Mouse (Mus musculus) forebrain, embryonic 15.5 days (tissue): ENCODE measurements around the gene Dhx15. TPM values are rescaled to one million over a fixed set of nuclear protein-coding genes. Genes with fewer than 3 reads are reported as not detected.
A peak's percentile ranks its signal among the peaks of the same experiment; 100 is the strongest.

Source experiments
- ATAC-seq: fragments of 200-750 bp; cut with Nextera tagmentation; replicated peaks from 2 replicates; pipeline ENCODE4 v1.8.0; 2017; ENCODE audit warnings: mild to moderate bottlenecking, moderate TSS enrichment, moderate library complexity
- H3K27ac ChIP-seq: fragments of 300-500 bp; sonication (generic); replicated peaks from 2 replicates; pipeline ENCODE4 v1.5.1; 2015; ENCODE audit warnings: mild to moderate bottlenecking, inconsistent platforms
- H3K27me3 ChIP-seq: fragments of 300-500 bp; sonication (generic); 2 replicates; pipeline ENCODE4 v1.6.1; 2015; ENCODE audit warnings: inconsistent platforms
- H3K36me3 ChIP-seq: fragments of 300-500 bp; sonication (generic); 2 replicates; pipeline ENCODE4 v1.6.1; 2015; ENCODE audit warnings: mild to moderate bottlenecking, inconsistent platforms
- H3K4me1 ChIP-seq: fragments of 300-500 bp; sonication (generic); 2 replicates; pipeline ENCODE4 v1.6.1; 2015; ENCODE audit warnings: inconsistent platforms
- H3K4me2 ChIP-seq: fragments of 300-500 bp; sonication (generic); replicated peaks from 2 replicates; pipeline ENCODE4 v1.6.1; 2015; ENCODE audit warnings: mild to moderate bottlenecking, inconsistent platforms
- H3K4me3 ChIP-seq: fragments of 300-500 bp; sonication (generic); 2 replicates; pipeline ENCODE4 v1.5.1; 2015; ENCODE audit warnings: mild to moderate bottlenecking, inconsistent platforms
- H3K9ac ChIP-seq: fragments of 300-500 bp; sonication (generic); replicated peaks from 2 replicates; pipeline ENCODE4 v1.6.1; 2015; ENCODE audit warnings: mild to moderate bottlenecking, inconsistent platforms
- H3K9me3 ChIP-seq: fragments of 300-500 bp; sonication (generic); 2 replicates; pipeline ENCODE4 v1.6.1; 2016; ENCODE audit warnings: inconsistent platforms
- WGBS: fragments of 180-500 bp; shearing (Covaris S2); methylation state at CpG from one replicate; pipeline ENCODE4 v1.1.7; 2015; ENCODE audit warnings: mixed read lengths; 5-methylcytosine and 5-hydroxymethylcytosine counted together
- polyA plus RNA-seq: library from polyadenylated mRNA; unstranded; fragments of >200 nt; fragmentation: Nextera tagmentation; extraction: Ambion mirVana; gene quantifications from 2 replicates; pipeline ENCODE4 v1.2.1, GENCODE M21; 2015

Dhx15 gene
- polyA plus RNA-seq, 1 experiment from 2014 or later, result 171 TPM

GRCm38 (mm10) chr5:52138134-52138533, 52.2 kb downstream of the Dhx15 start:
- 94% methylated on average over 11 of the region's 11 CpGs for WGBS
- Histone ChIP-seq H3K27me3 (no peaks in the 10 kb centered on the region), H3K4me3 (no peak overlapping the region)

GRCm38 (mm10) chr5:52135460-52136141, 54.7 kb downstream of the Dhx15 start:
- H3K4me1 ChIP-seq, result no peaks in the 10 kb centered on the region
- H3K36me3 ChIP-seq, result 0 out of 2 replicates have a peak, but pooled peaks cover 5% of the 10 kb centered on the region
- H3K4me2 ChIP-seq, result no peak overlapping the region
- no peaks in the 10 kb centered on the region for H3K9me3 ChIP-seq
- ATAC-seq, result no peak
- H3K4me3 ChIP-seq, result no peak overlapping the region
- H3K27ac ChIP-seq, result no peak overlapping the region
- 82% methylated on average over 16 of the region's 16 CpGs for WGBS
- no peaks in the 10 kb centered on the region for H3K27me3 ChIP-seq
- no peak overlapping the region for H3K9ac ChIP-seq

More at GRCm38 (mm10) chr5:52138134-52138533, 52.2 kb downstream of the Dhx15 start:
- Histone ChIP-seq H3K9ac (no peak overlapping the region), H3K4me2 (no peak overlapping the region), H3K36me3 (0 out of 2 replicates have a peak, but pooled peaks cover 8% of the 10 kb centered on the region), H3K9me3 (no peaks in the 10 kb centered on the region), H3K27ac (no peak overlapping the region), H3K4me1 (no peaks in the 10 kb centered on the region)
- ATAC-seq, result no peak

- no peaks in the 10 kb centered on the region for H3K4me1 ChIP-seq
- H3K4me3 ChIP-seq, result no peak overlapping the region
- no peak overlapping the region for H3K27ac ChIP-seq
- 89% methylated on average over 7 of the region's 7 CpGs for WGBS
- H3K9me3 ChIP-seq, result no peaks in the 10 kb centered on the region
- no peak for ATAC-seq
- H3K4me2 ChIP-seq, result no peak overlapping the region
- H3K27me3 ChIP-seq, result no peaks in the 10 kb centered on the region
- no peak overlapping the region for H3K9ac ChIP-seq
- H3K36me3 ChIP-seq, result 0 out of 2 replicates have a peak, but pooled peaks cover 2% of the 10 kb centered on the region
Observed at GRCm38 (mm10) chr5:52132840-52133239, 57.5 kb downstream of the Dhx15 start.

- Histone ChIP-seq H3K4me1 (no peaks in the 10 kb centered on the region), H3K9me3 (no peaks in the 10 kb centered on the region), H3K4me2 (no peak overlapping the region), H3K36me3 (no peaks in the 10 kb centered on the region), H3K4me3 (no peak overlapping the region), H3K27ac (no peak overlapping the region), H3K9ac (no peak overlapping the region), H3K27me3 (no peaks in the 10 kb centered on the region)
- WGBS, result 17% methylated on average over 9 of the region's 9 CpGs
- peak; percentile 51 for ATAC-seq
Observed at GRCm38 (mm10) chr5:52132092-52132491, 58.2 kb downstream of the Dhx15 start.

GRCm38 (mm10) chr5:52131389-52131788, 58.9 kb downstream of the Dhx15 start:
- H3K27me3 ChIP-seq, result no peaks in the 10 kb centered on the region
- ATAC-seq, result no peak
- no peak overlapping the region for H3K9ac ChIP-seq

GRCm38 (mm10) chr5:52130496-52130895, 59.8 kb downstream of the Dhx15 start:
- no peak overlapping the region for H3K4me3 ChIP-seq
- ATAC-seq, result no peak
- H3K9ac ChIP-seq, result no peak overlapping the region
- 93% methylated on average over 1 of the region's 1 CpGs for WGBS
- H3K27ac ChIP-seq, result no peak overlapping the region
- no peak overlapping the region for H3K4me2 ChIP-seq
- H3K9me3 ChIP-seq, result no peaks in the 10 kb centered on the region
- no peaks in the 10 kb centered on the region for H3K27me3 ChIP-seq
- H3K36me3 ChIP-seq, result no peaks in the 10 kb centered on the region
- H3K4me1 ChIP-seq, result no peaks in the 10 kb centered on the region

More at GRCm38 (mm10) chr5:52131389-52131788, 58.9 kb downstream of the Dhx15 start:
- H3K4me2 ChIP-seq, result no peak overlapping the region
- H3K27ac ChIP-seq, result no peak overlapping the region
- H3K4me3 ChIP-seq, result no peak overlapping the region
- H3K9me3 ChIP-seq, result no peaks in the 10 kb centered on the region
- no peaks in the 10 kb centered on the region for H3K4me1 ChIP-seq
- WGBS, result 92% methylated on average over 13 of the region's 13 CpGs
- no peaks in the 10 kb centered on the region for H3K36me3 ChIP-seq

GRCm38 (mm10) chr5:52126263-52126662, 64.1 kb downstream of the Dhx15 start:
- no peak overlapping the region for H3K9ac ChIP-seq

GRCm38 (mm10) chr5:52125854-52126253, 64.5 kb downstream of the Dhx15 start:
- H3K36me3 ChIP-seq, result no peaks in the 10 kb centered on the region
- no peaks in the 10 kb centered on the region for H3K27me3 ChIP-seq
- no peak overlapping the region for H3K27ac ChIP-seq
- H3K9ac ChIP-seq, result no peak overlapping the region
- H3K4me3 ChIP-seq, result no peak overlapping the region
- 81% methylated on average over 8 of the region's 8 CpGs for WGBS
- no peak for ATAC-seq
- no peaks in the 10 kb centered on the region for H3K9me3 ChIP-seq
- no peak overlapping the region for H3K4me2 ChIP-seq
- H3K4me1 ChIP-seq, result no peaks in the 10 kb centered on the region

More at GRCm38 (mm10) chr5:52126263-52126662, 64.1 kb downstream of the Dhx15 start:
- ATAC-seq, result no peak
- WGBS, result 78% methylated on average over 7 of the region's 7 CpGs
- Histone ChIP-seq H3K4me1 (no peaks in the 10 kb centered on the region), H3K36me3 (no peaks in the 10 kb centered on the region), H3K27ac (no peak overlapping the region), H3K4me3 (no peak overlapping the region), H3K27me3 (no peaks in the 10 kb centered on the region), H3K9me3 (no peaks in the 10 kb centered on the region), H3K4me2 (no peak overlapping the region)

- ATAC-seq, result no peak
- Histone ChIP-seq H3K4me3 (no peak overlapping the region), H3K4me2 (no peak overlapping the region), H3K27ac (no peak overlapping the region), H3K4me1 (no peaks in the 10 kb centered on the region), H3K27me3 (peaks cover 7% of the 10 kb centered on the region; the same call in 1 of the 2 replicates), H3K36me3 (no peaks in the 10 kb centered on the region), H3K9me3 (no peaks in the 10 kb centered on the region), H3K9ac (no peak overlapping the region)
- WGBS, result 90% methylated on average over 6 of the region's 6 CpGs
Observed at GRCm38 (mm10) chr5:52122146-52122545, 68.2 kb downstream of the Dhx15 start.

GRCm38 (mm10) chr5:52119822-52120221, 70.5 kb downstream of the Dhx15 start:
- no peak for ATAC-seq
- WGBS, result 63% methylated on average over 2 of the region's 2 CpGs
- Histone ChIP-seq H3K27ac (no peak overlapping the region), H3K4me2 (no peak overlapping the region), H3K9me3 (no peaks in the 10 kb centered on the region), H3K9ac (no peak overlapping the region), H3K4me1 (peaks cover 12% of the 10 kb centered on the region), H3K36me3 (no peaks in the 10 kb centered on the region), H3K27me3 (peaks cover 7% of the 10 kb centered on the region; the same call in 1 of the 2 replicates), H3K4me3 (no peak overlapping the region)

GRCm38 (mm10) chr5:52119192-52119591, 71.1 kb downstream of the Dhx15 start:
- no peak overlapping the region for H3K4me2 ChIP-seq
- H3K27me3 ChIP-seq, result peaks cover 7% of the 10 kb centered on the region; the same call in 1 of the 2 replicates
- peaks cover 18% of the 10 kb centered on the region for H3K4me1 ChIP-seq
- 77% methylated on average over 2 of the region's 2 CpGs for WGBS
- no peak overlapping the region for H3K9ac ChIP-seq
- H3K9me3 ChIP-seq, result no peaks in the 10 kb centered on the region
- no peaks in the 10 kb centered on the region for H3K36me3 ChIP-seq
- no peak overlapping the region for H3K4me3 ChIP-seq
- H3K27ac ChIP-seq, result no peak overlapping the region
- no peak for ATAC-seq

GRCm38 (mm10) chr5:52117829-52118228, 72.5 kb downstream of the Dhx15 start:
- H3K4me1 ChIP-seq, result peaks cover 31% of the 10 kb centered on the region
- H3K27me3 ChIP-seq, result peaks cover 7% of the 10 kb centered on the region; the same call in 1 of the 2 replicates
- ATAC-seq, result no peak
- WGBS, result 85% methylated on average over 4 of the region's 4 CpGs
- no peaks in the 10 kb centered on the region for H3K36me3 ChIP-seq
- no peak overlapping the region for H3K4me2 ChIP-seq
- no peak overlapping the region for H3K27ac ChIP-seq
- no peak overlapping the region for H3K9ac ChIP-seq
- H3K4me3 ChIP-seq, result no peak overlapping the region
- H3K9me3 ChIP-seq, result no peaks in the 10 kb centered on the region
